ENCODE assay signal across 25 mouse cellular contexts in the genomic region with DNA sequence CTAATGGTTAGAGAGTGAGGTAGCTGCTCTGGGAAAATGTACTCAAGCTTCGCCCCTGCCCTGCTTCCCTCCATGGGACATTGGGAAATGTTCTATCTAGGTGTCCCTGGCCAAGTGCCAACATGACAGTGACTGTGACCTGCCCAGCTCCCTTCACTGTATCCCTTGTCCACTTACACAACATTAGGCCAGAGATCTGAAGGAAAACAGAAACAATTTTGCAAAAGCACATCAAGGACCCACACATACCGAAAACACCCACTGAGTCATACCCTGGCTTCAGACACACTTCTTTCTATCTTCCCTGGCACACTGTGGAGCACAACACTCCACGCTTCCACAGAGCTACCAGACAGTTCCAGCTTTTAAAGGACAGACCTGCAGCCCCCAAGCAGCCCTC.
DNase-seq lines count a peak whose midpoint lies in the region; ATAC-seq lines count a peak whose summit lies in the region.
"Had no signal": no experiment of that assay in that cellular context is flagged by ENCODE, and none has a peak within 500 bp of the region (broad histone marks: within the 10 kb centered on the region; RNA-seq: fewer than 3 reads in every experiment).

No protein-coding gene starts in this region.

- H3K4me1 ChIP-seq in liver, embryonic 13.5 days (replicated peaks): peaks cover 76% of the 10 kb centered on the region
- peaks cover 38% of the 10 kb centered on the region for H3K4me1 ChIP-seq in liver, embryonic 11.5 days (replicated peaks; ENCODE audit: control insufficient read depth, insufficient read depth, low read length)
- peaks cover 26% of the 10 kb centered on the region for H3K4me1 ChIP-seq in heart, embryonic 10.5 days
- H3K4me1 ChIP-seq: neural tube, embryonic 12.5 days had no signal

- WGBS in liver, embryonic 13.5 days (ENCODE audit: insufficient replicate concordance): 82% methylated on average over 3 of the region's 3 CpGs
- 86% methylated on average over 3 of the region's 3 CpGs for WGBS in liver, embryonic 11.5 days
- WGBS in heart, embryonic 10.5 days: 93% methylated on average over 3 of the region's 3 CpGs

- H3K27me3 ChIP-seq in liver, embryonic 13.5 days: peaks cover 9% of the 10 kb centered on the region
- H3K27me3 ChIP-seq in liver, embryonic 11.5 days (replicated peaks; ENCODE audit: control insufficient read depth, insufficient read depth, low read length): no peaks in the 10 kb centered on the region
- 0 out of 2 replicates have a peak, but pooled peaks cover 3% of the 10 kb centered on the region for H3K27me3 ChIP-seq in heart, embryonic 10.5 days (ENCODE audit: insufficient read depth, poor library complexity, severe bottlenecking)
- H3K27me3 ChIP-seq: neural tube, embryonic 12.5 days had no signal

- H3K36me3 ChIP-seq in liver, embryonic 13.5 days: no peaks in the 10 kb centered on the region
- H3K36me3 ChIP-seq in liver, embryonic 11.5 days (ENCODE audit: control insufficient read depth, insufficient read depth, low read length): no peaks in the 10 kb centered on the region
- H3K36me3 ChIP-seq in heart, embryonic 10.5 days: no peaks in the 10 kb centered on the region
- H3K36me3 ChIP-seq: embryonic facial prominence, embryonic 10.5 days; forebrain, embryonic 10.5 days; liver, embryonic 15.5 days; neural tube, embryonic 12.5 days had no signal

- H3K9me3 ChIP-seq in liver, embryonic 13.5 days (replicated peaks): no peaks in the 10 kb centered on the region
- H3K9me3 ChIP-seq in liver, embryonic 11.5 days (ENCODE audit: control insufficient read depth, low read length): no peaks in the 10 kb centered on the region
- H3K9me3 ChIP-seq in heart, embryonic 10.5 days: no peaks in the 10 kb centered on the region
- H3K9me3 ChIP-seq: embryonic facial prominence, embryonic 10.5 days; forebrain, embryonic 10.5 days; liver, embryonic 15.5 days; neural tube, embryonic 12.5 days had no signal

- peak; percentile 80 to 88 for DNase-seq in adrenal gland, adult (ENCODE audit: inconsistent age in 2 of 2, low spot score in 1 of 2)
- no peak for DNase-seq in adrenal gland, adult 18-20 months (ENCODE audit: low spot score in 2 of 2)
- no peak for DNase-seq in liver, embryonic 13.5 days
- no peak for DNase-seq in liver, embryonic 11.5 days (ENCODE audit: low spot score)
- peak; percentile 22 for DNase-seq in urinary bladder, postnatal 14 days (ENCODE audit: low spot score)
- no peak for DNase-seq in urinary bladder, postnatal 4 days (ENCODE audit: low spot score in 2 of 2)
- no peak for DNase-seq in heart, embryonic 10.5 days (ENCODE audit: low spot score)
- DNase-seq: cerebellum, adult 11-12 months; cerebellum, postnatal 10 days; heart, postnatal 4 days; kidney, adult 18-20 months; midbrain, embryonic 14.5 days; right cerebral cortex, postnatal 14 days; thymus, postnatal 36 days had no signal

- H3K4me2 ChIP-seq in liver, embryonic 13.5 days: no peak overlapping the region
- H3K4me2 ChIP-seq in liver, embryonic 11.5 days: no peak overlapping the region
- H3K4me2 ChIP-seq: hindbrain, embryonic 14.5 days; neural tube, embryonic 12.5 days had no signal

- H3K4me3 ChIP-seq in liver, embryonic 13.5 days (replicated peaks): no peak overlapping the region
- no peak overlapping the region for H3K4me3 ChIP-seq in liver, embryonic 11.5 days (ENCODE audit: low read depth, low read length)
- H3K4me3 ChIP-seq in heart, embryonic 10.5 days: no peak overlapping the region
- H3K4me3 ChIP-seq: embryonic facial prominence, embryonic 10.5 days; forebrain, embryonic 10.5 days; liver, embryonic 15.5 days; megakaryocyte, embryonic 14.5 days; neural tube, embryonic 12.5 days had no signal

- ATAC-seq in liver, embryonic 13.5 days (ENCODE audit: low read depth): no peak
- no peak for ATAC-seq in liver, embryonic 11.5 days (replicated peaks; ENCODE audit: low FRiP score)
- no peak for ATAC-seq in megakaryocyte, adult 5-6 weeks (ENCODE audit: poor library complexity, severe bottlenecking)
- ATAC-seq: CD4-positive, CD25-positive, alpha-beta regulatory T cell, adult 4 months; forebrain, embryonic 16.5 days; inflammation-experienced regulatory T-cells, adult 6 months had no signal

- H3K27ac ChIP-seq in liver, embryonic 13.5 days: peak overlapping the region; percentile 24; the same call in 1 of the 2 replicates
- H3K27ac ChIP-seq in liver, embryonic 11.5 days (ENCODE audit: low read depth, low read length): no peak overlapping the region
- H3K27ac ChIP-seq in heart, embryonic 10.5 days: no peak overlapping the region
- H3K27ac ChIP-seq: embryonic facial prominence, embryonic 10.5 days; forebrain, embryonic 10.5 days; hindbrain, embryonic 14.5 days; kidney, postnatal 0 days; liver, embryonic 15.5 days; neural tube, embryonic 12.5 days had no signal

- H3K9ac ChIP-seq in liver, embryonic 13.5 days: 0 out of 2 replicates have a peak overlapping the region, but pooled peaks have one; percentile 30
- H3K9ac ChIP-seq in liver, embryonic 11.5 days (ENCODE audit: low read depth, low read length): no peak overlapping the region
- H3K9ac ChIP-seq: hindbrain, embryonic 14.5 days; liver, embryonic 15.5 days; neural tube, embryonic 12.5 days had no signal

Comparison
In these comparisons a context has a peak if more than half of its experiments do, and no peak if none do; other contexts are left out.
1. DNase-seq: peak in adrenal gland, adult (2 of 2) and urinary bladder, postnatal 14 days (single experiment); none in adrenal gland, adult 18-20 months (0 of 2), liver, embryonic 13.5 days (single experiment), liver, embryonic 11.5 days (single experiment), urinary bladder, postnatal 4 days (0 of 2) and heart, embryonic 10.5 days (single experiment).